Mouse (Mus musculus) retina, postnatal 7 days (tissue): ENCODE measurements around the gene Ralgps1.

Source experiments
- DNase-seq: peaks from one replicate; pipeline ENCODE4 v3.0.0-alpha.2; 2012; ENCODE audit warnings: low read depth, low spot score

Ralgps1 gene

GRCm38 (mm10) chr2:33280525-33280924 is 90.8 kb downstream of the Ralgps1 start:
- DNase-seq, result no peak

GRCm38 (mm10) chr2:33279758-33280157 is 91.5 kb downstream of the Ralgps1 start:
- DNase-seq, result no peak

GRCm38 (mm10) chr2:33274719-33275490 is 96.4 kb downstream of the Ralgps1 start:
- no peak for DNase-seq

GRCm38 (mm10) chr2:33272665-33273439 is 98.4 kb downstream of the Ralgps1 start:
- no peak for DNase-seq

- DNase-seq, result no peak
Observed at GRCm38 (mm10) chr2:33271511-33271910, 99.8 kb downstream of the Ralgps1 start.

- DNase-seq, result no peak
Observed at GRCm38 (mm10) chr2:33270569-33270968, 100.7 kb downstream of the Ralgps1 start.

- DNase-seq, result no peak
Observed at GRCm38 (mm10) chr2:33269132-33269493, 102.2 kb downstream of the Ralgps1 start.

GRCm38 (mm10) chr2:33268384-33269131 is 102.7 kb downstream of the Ralgps1 start:
- no peak for DNase-seq

- DNase-seq, result no peak
Observed at GRCm38 (mm10) chr2:33267075-33267474, 104.2 kb downstream of the Ralgps1 start.

- DNase-seq, result no peak
Observed at GRCm38 (mm10) chr2:33265793-33266192, 105.5 kb downstream of the Ralgps1 start.

GRCm38 (mm10) chr2:33261475-33261874 is 109.8 kb downstream of the Ralgps1 start:
- DNase-seq, result no peak

GRCm38 (mm10) chr2:33260772-33261171 is 110.5 kb downstream of the Ralgps1 start:
- DNase-seq, result no peak

- no peak for DNase-seq
Observed at GRCm38 (mm10) chr2:33256769-33257537, 114.3 kb downstream of the Ralgps1 start.

- DNase-seq, result no peak
Observed at GRCm38 (mm10) chr2:33254318-33254985, 116.8 kb downstream of the Ralgps1 start.

GRCm38 (mm10) chr2:33253572-33254190 is 117.6 kb downstream of the Ralgps1 start:
- DNase-seq, result no peak

- DNase-seq, result no peak
Observed at GRCm38 (mm10) chr2:33252751-33253150, 118.5 kb downstream of the Ralgps1 start.

- no peak for DNase-seq
Observed at GRCm38 (mm10) chr2:33249922-33250633, 121.2 kb downstream of the Ralgps1 start.

GRCm38 (mm10) chr2:33248549-33248948 is 122.7 kb downstream of the Ralgps1 start:
- no peak for DNase-seq

GRCm38 (mm10) chr2:33246841-33247240 is 124.4 kb downstream of the Ralgps1 start:
- no peak for DNase-seq

GRCm38 (mm10) chr2:33245350-33245749 is 125.9 kb downstream of the Ralgps1 start:
- DNase-seq, result no peak
